Mouse (Mus musculus) spleen, postnatal 10 days (tissue): ENCODE results near the gene Sgms1.
A peak's percentile ranks its signal among the peaks of the same experiment; 100 is the strongest.

ENCODE experiments used
- DNase-seq, 2 experiments: peaks; one replicate each; pipeline ENCODE4 v3.0.0; 2021 to 2022; ENCODE audit warnings: low spot score in 2 of 2

Sgms1 gene

DNA sequence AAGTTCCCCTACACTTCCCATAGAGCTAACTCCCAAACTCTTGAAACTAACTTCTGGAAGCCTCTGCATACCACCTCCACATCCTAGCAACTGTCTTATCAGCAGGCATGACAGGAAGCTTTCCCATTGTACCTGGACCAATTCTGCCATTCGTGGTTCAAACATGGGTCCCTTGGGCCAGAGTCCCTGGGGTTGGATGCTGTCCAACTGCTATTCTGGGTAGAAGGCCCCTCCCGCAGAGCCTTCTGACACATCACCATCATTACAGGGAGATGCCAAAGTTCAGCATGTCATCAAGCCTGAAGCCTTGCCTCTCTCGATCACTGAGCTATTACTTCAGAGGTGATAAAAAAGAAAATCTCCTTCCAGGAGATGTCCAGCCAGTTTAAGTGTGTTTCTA lies 175.9 kb downstream of the Sgms1 start:
- DNase-seq = no peak

DNA sequence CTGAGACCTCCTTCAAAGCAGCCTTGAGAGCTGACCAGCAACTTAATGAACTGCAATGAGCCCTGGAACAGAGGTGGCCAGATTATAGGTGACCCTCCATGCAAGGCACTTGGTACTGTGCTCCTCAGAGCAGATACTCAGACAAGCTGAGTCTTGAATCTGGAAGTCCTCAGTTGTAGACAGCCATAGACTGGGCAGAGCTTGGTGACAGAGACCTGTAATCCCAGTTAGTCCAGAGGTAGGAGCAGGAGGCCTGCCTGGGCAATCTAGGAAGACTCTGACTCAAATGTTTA lies 178.3 kb downstream of the Sgms1 start:
- DNase-seq = no peak

DNA sequence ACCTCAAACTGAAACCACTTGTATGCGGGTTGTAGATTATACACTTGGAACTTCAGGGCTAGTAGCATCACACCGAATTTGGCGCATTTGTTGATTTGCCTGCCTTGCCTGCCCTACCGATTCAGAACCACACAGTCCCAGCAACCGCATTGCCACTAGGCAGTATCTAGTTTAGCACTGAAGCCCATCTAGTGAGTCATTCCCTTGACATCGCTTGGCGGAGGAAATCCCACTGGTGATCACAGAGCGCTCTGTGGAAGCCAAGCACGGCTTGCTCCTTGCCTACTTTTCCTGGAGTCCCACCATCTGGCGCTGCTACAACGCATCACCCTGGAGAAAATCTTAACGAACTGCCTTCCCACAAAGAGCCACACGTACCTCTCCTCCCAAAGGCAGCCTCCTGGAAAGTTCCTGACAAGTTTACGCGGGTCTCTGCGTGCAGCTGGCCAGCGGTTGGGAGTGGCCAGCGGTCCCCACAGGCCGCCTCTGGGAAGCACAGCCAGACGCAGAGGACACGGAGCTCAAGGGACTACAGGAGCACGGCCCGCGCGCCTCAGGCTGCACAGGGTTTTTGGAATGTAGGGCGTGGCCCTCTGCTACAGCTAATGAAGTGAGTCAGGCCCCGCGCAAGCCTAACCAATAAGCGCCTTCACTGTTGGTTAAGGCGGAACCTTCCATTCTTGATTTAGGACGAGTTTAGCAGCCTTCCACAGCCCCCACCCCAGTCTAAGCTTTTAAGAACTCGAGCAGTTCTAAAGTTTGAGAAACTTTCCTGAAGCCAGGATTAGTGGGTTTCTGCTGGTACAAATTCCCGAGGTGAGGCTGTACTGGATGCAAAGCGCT lies 178.8 kb downstream of the Sgms1 start:
- DNase-seq = peak; percentile 68 to 86

DNA sequence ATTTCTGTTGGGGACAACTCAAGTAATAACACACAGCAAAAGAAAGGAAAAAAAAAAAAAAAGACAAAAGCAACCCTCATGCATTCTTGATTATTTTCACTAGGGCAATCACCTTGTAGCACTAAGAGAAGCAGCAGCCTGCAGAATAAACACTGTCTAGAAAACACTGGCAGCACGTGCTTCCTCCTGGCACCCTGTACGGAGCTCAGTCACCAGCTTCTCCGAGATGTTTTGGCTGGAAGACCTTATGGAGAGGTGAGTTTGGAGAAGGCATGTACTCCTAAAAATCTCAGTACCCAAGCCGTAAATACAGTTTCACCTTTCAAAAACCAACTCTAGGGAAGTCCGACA lies 179.4 kb downstream of the Sgms1 start:
- no peak for DNase-seq

DNA sequence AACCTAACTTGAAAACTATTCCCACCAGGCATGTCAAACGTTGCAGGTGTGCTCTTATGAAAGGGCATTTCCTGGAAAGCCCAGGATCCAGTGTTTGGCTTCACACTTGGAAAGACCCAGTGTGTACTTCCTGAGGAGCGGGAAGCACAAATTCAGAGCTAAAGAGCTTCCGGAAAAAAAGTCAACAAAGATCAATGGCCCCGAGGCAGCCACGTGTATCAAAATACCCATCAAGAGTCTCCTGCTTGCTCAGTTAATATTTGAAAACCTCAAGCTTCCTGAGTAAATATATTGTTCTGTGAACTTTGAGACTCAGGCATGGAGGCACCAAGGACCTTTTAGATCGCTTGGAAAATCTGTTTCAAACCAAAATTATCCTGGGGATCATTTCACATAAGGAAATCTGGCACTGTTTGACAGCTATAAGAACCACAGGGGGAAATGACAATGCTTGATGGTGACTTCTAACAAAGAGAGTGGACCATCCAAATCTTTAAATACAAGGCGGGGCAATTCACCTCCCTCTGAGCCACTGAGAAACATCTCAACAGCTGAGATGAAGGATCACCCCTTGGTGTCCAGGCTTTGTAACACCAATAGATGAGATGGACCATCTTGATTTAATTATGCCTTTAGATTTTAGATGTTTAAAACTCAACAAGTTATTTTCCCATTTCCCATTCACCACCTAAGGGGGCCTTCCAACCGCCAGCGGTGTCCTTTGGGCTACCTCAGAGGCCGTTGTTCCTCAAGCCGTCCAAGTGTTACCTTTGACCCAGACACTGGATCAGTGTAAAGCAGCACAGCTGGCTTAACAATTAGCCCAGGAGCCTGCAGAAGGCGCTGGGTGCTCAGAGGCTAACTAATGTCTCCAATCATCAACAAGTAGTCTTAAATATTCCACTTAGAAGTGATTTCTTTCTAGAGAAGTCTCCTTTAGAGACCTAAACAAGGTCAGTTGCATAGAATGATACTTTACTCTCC lies 187.1 kb downstream of the Sgms1 start:
- no peak for DNase-seq

DNA sequence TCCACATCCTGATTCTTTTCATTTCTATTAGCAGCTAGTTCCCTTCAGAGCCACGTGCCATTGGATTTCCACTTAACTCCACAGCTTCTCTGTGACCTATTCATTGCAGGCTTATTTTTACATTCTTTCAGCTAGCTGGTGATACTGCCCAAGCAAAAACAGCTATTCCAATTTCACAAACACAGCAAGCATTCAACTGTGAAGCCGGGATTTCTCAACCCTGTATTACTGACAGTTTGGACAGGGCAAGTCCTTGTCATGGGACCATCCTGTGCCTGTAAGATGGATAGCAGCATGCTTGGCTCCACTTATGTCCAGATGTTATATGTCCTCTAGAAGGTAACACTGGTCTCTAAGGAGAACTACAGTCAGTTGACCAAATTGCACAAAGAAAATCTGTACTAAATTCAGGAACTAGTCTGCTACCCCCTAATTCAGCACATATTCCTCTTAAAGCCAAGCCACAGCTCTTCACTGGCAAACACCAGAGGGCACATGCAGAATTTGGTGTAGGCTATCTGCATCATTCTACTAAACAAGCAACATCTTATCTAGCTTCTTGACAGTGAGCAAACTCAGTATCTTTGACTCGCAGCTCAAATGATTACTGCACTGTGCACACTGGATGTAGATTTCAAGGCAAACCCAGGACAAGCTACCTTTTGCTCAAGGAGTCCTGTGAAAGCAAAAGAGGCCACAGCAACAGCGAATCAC lies 189.5 kb downstream of the Sgms1 start:
- DNase-seq = no peak

DNA sequence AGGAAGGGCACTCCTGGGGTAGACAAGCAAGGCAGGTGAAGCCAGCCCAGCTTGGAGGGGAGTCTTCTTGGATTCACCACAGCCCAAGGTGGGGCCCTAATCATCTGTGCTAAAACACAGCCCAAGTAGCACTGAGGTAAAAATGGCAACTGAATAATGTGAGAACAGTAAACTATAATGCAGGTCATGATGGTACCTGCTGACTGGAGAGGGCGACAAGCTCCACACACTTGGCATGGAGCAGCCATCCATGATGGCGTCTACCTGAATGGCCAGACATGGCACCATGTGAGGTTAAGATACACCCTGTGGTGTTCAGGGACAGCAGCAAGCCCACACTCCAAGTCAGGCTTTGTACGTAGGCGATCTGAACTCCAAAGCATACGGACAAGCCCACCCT lies 190.4 kb downstream of the Sgms1 start:
- no peak for DNase-seq

DNA sequence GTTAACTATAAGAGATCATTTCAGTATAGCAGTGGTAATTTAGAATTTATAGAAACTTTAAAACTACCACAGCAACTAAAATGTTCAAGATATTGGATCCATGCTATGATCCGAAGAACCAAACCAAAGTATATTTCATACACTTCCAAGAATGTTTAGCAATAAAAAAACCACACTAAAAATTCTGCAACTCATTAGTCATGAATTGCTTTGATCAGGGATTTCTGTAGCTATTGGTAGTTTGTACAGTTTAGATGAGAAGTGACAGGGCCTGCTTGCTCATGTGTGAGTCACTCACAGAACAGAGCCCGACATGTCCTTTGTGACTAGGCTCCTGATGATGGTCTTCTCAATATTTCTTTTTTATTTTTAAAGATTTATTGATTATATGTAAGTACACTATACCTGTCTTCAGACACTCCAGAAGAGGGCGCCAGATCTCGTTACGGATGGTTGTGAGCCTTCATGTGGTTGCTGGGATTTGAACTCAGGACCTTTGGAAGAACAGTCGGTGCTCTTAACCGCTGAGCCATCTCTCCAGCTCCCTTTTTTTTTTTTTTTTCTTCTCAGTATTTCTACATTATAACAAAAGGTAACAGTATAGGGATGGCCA lies 190.9 kb downstream of the Sgms1 start:
- no peak for DNase-seq

DNA sequence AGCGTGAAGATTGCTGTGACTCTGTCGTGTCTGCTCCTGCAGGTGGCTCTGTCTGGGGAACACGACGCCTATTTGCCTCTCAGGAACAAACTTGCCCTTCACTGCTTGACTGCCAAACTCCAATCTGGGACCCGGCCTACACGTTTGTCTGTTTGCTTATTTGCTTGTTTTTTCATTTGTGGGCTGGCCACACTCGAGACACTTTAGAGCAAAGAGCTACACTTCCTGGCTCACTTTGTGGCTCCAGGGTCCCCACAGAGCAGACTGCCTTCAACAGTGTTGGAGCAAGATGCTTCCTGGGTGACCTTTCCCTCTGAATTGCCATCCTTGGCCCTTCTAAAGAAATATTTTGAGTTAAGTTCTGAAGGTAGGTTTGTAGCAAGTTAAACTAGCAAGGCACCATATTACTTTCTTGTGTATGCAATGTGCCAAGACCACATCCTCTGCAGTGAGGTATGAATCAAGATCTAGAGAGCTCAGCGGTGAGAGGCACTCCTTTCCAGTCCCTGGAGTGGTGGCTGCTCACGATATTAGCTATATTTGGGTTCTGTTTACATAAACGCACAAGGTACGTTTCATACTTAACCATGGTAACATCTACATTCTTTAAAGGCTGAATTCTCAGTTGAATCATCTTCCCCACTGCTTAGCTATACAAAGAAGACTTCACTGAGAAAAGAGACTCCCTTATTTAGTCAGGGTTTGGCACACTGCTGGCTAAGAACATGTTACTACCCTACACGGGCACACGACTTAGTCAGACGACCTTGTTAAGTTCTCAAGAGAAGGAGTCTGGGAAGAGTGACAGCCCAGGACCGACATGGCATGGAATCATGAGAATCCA lies 192.3 kb downstream of the Sgms1 start:
- no peak for DNase-seq

DNA sequence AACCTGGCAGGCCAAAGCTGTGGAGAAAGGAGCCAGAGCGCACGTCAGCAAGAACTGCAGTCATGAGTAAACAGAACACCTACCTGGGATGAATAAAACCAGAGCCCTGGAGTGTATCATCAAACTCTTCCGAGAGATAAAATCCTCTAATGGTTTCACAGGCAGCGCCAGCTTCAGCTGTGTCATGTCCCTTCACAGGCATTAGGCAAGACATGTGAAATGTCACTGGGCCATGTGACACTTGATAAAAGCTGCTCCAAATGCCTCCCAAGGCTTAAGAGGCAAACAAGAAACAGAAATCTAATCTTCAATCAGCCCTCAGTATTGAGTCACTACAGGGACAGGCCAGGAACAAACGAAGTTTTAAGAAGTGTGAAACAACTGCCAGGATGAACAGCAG lies 193.3 kb downstream of the Sgms1 start:
- DNase-seq = no peak

DNA sequence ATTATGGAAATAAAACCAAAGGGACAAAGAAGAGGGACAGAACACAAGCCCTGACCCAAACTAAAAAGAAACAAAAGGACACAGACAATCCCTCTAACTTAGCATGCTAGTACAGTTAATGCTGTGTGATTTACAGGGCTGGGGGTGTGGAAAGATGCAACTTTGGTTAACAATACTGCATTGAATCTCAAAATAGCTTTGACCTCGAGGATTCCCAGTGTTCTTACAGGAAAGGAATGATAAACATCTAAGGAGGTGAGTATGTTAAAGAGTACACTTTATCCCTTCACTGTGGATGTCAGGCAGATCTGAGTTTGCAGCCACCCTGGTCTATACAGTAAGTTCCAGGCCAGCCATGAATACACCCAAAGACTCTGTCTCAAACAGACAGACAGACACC lies 194.7 kb downstream of the Sgms1 start:
- DNase-seq = no peak

DNA sequence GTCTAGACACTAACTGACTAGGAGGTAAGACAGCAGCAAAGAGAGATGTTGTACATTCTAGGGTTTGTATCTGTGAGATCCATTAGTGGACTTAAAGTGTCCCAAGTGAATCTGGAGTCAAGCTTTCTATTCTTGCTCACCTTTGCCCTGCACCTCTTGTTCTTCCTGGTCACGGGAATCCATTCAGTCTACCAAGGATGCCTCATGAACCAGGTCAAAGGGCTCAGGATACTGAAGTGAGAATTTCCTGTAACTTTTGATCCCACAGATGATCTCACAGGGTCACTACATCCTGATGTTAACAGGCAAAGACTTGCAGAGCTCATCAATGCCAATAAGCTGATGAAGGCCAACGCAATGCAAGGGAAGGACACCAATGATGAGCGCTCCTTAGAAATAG lies 195.4 kb downstream of the Sgms1 start:
- no peak for DNase-seq

DNA sequence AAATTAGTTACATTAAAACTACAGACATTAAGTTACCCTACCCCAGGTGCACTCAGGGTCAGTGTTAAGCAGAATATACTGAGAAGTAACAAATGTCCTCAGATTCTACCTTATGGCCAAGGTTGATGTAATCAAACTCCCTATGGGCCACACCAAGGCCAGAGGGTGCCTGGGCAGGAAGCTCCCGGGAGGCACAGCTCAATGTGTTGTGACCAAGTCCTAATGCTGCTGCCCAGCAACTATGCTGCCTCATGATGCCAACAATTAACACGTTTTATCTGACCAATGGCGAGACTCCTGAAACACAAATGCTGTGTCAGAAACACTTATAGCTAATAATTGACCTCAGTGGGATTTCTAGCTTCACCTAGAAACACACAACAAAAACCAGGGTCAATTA lies 197.9 kb downstream of the Sgms1 start:
- DNase-seq = no peak

DNA sequence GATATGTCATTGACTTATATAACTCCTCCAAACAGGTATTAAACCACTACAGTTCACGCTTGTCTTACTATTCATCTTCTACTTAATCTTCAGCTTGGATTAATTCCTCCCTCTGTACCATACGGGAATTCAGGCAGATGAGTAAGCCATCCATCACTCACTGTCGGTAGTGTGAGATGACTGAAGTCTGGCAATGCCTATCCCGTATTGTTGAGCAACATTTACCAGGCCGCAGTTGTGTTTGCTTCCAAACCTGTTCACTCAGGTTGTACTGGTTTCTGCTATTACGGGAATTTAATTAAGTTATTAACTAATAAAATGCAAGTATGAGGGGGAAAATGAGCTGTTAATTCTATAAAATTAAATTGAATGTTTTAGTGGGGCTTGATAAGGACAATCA lies 199.6 kb downstream of the Sgms1 start:
- no peak for DNase-seq

DNA sequence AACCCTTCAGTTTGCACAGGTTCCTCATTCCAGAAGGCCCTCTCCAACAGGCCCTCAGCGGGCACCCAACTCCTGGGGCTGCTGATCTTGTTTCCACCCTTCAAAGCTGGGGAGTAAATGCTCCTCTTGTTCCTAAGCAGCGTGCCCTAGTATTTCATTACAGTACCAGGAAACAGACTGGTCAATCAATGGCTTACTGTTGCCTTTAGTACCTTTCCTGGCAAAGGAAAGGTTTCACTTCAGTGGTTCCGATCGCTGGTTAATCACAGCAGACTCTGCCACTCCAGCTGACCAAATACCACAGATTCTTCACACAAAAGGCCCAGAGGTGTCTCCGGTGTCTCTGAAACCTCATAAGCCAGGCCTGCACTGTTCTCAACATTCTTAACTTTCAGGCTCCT lies 200.5 kb downstream of the Sgms1 start:
- peak in 1 of 2 experiments; percentile 9 for DNase-seq

DNA sequence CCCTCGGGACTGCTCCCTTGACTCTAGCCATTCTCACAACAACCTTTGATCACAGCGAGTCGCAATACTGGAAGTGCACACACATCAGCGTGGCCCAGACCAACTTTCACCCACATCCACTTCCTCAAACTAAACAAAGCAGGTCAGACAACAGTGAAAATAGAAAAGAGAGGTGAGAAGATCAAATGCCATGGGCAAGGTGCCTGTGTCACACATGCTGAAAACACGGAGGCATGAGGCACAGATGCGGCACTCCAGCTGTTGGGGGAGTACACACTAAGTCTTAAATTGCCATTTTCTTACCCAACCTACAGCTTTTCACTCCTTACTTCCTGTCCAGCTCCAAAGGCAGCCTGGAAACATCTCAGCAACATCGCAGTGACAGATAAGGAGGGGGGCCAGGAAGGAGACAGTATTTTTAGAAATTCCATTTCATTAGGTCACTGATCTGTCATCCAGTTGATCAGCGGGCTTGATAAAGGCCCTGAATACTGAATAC lies 202.9 kb downstream of the Sgms1 start:
- DNase-seq = peak in 1 of 2 experiments; percentile 48

DNA sequence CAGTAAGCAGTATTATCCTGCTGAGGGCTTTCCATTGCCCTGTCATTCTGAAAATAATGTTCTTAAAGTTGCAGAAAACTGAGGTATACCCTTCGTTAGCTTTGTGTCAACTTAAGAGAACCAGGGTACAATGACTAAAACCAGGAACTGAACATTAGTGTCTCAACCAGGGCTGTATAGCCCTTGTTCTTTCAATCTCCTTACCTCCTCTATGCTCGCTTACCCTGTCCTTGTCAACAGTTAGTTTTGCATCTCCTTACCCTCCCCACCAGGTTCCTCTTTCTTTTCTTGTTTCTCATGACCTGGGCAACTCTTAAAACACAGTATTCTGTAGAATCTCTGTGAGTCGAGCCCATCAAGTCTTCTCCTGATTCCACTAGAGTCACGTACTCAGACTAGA lies 206.5 kb downstream of the Sgms1 start:
- no peak for DNase-seq

DNA sequence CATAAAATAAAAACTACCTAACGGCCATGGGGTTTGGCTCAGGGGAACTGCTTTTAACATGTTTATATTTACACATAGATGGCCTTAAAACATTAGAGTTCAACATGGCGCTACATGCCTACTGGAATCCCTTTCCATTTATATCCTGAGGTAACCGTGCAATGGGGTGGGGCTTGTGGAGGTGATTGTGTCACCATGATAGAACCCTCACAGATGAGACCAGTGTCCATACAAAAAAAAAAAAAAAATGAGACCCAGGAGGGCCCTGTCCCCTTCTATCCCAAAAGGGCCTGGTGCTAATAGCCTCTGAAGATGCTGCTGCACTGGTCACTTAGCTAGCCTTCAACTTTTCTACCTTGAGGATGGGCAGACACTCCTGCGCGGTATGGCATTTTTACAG lies 207.0 kb downstream of the Sgms1 start:
- DNase-seq = no peak

DNA sequence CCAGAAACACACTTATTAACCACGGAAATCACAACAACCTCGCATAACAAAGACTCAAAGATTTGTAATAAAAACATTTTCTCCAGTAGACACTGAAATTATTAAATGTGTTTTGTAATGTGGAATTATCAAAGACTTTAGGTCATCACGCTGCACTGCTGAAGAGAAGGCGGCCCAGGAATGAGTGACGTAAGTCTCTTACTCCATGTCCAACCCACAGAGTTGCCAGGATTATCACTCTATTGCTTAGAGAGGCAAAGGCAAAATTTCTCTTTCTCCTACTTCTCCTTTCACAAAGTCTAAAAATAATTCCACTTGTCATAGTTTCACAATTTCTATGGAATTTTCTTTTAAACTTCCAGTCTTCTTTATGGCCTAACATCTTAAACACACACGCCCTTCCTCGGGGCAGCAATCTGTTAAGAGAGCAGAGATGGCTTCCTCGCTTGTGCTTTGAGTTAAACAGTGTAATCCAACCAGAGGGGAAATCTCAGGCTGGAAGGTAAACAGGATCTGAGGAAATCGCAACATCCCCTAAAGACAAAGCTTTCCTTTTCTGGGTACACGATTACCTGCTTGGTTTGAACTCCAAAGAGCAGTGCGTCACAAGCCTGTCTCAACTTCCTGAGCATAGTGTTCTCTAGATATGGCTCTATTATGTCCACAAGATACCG lies 207.7 kb downstream of the Sgms1 start:
- no peak for DNase-seq
